Mouse (Mus musculus) limb, embryonic 14.5 days (tissue): ENCODE measurements around the gene Meioc. TPM values are rescaled to one million over a fixed set of nuclear protein-coding genes. Genes with fewer than 3 reads are reported as not detected.

ENCODE experiments used
- ATAC-seq: fragments of 200-750 bp; cut with Nextera tagmentation; 2 replicates; pipeline ENCODE4 v1.8.0; 2017; ENCODE audit warnings: low read depth, moderate number of reproducible peaks, moderate TSS enrichment; ENCODE audit not compliant: low FRiP score
- DNase-seq: peaks from one replicate; pipeline ENCODE4 v3.0.0-alpha.2; 2015; ENCODE audit warnings: low spot score
- H3K27ac ChIP-seq: fragments of 300-500 bp; sonication (generic); replicated peaks from 2 replicates; pipeline ENCODE4 v1.5.1; 2014; ENCODE audit warnings: low read depth, mild to moderate bottlenecking, low read length, moderate library complexity, mixed read lengths
- H3K27me3 ChIP-seq: fragments of 300-500 bp; sonication (generic); 2 replicates; pipeline ENCODE4 v1.6.1; 2014; ENCODE audit warnings: low read length, mixed read lengths; ENCODE audit not compliant: control insufficient read depth, insufficient read depth
- H3K36me3 ChIP-seq: fragments of 300-500 bp; sonication (generic); 2 replicates; pipeline ENCODE4 v1.6.1; 2014; ENCODE audit warnings: mild to moderate bottlenecking, low read length, moderate library complexity, mixed read lengths; ENCODE audit not compliant: control insufficient read depth, insufficient read depth
- H3K4me1 ChIP-seq: fragments of 300-500 bp; sonication (generic); 2 replicates; pipeline ENCODE4 v1.6.1; 2014; ENCODE audit warnings: antibody characterized with exemption, low read length, mixed read lengths; ENCODE audit not compliant: control insufficient read depth, insufficient read depth
- H3K4me2 ChIP-seq: fragments of 300-500 bp; sonication (generic); replicated peaks from 2 replicates; pipeline ENCODE4 v1.6.1; 2014; ENCODE audit warnings: low read depth, mild to moderate bottlenecking, low read length, moderate library complexity; ENCODE audit not compliant: severe bottlenecking
- H3K4me3 ChIP-seq: fragments of 300-500 bp; sonication (generic); replicated peaks from 2 replicates; pipeline ENCODE4 v1.5.1; 2014; ENCODE audit warnings: low read length
- H3K9ac ChIP-seq: fragments of 300-500 bp; sonication (generic); 2 replicates; pipeline ENCODE4 v1.6.1; 2014; ENCODE audit warnings: mild to moderate bottlenecking, low read depth, low read length, moderate library complexity; ENCODE audit not compliant: severe bottlenecking
- H3K9me3 ChIP-seq: fragments of 300-500 bp; sonication (generic); 2 replicates; pipeline ENCODE4 v1.6.1; 2016; ENCODE audit warnings: low read length; ENCODE audit not compliant: control insufficient read depth
- POLR2A ChIP-seq: fragments of 200-500 bp; IDR thresholded peaks from 2 replicates; pipeline ENCODE4 v1.8.0; 2012; ENCODE audit warnings: inconsistent platforms, mild to moderate bottlenecking, moderate library complexity, borderline replicate concordance; ENCODE audit not compliant: insufficient read depth, insufficient read length; ENCODE audit errors: extremely low read depth
- WGBS: fragments of 180-500 bp; shearing (Covaris S2); extraction: QIAGEN DNeasy Blood & Tissue Kit; methylation state at CpG from one replicate; pipeline ENCODE4 v1.1.7; 2014; 5-methylcytosine and 5-hydroxymethylcytosine counted together
- microRNA-seq: library from miRNA; unstranded; fragments of <30 nt; microRNA quantifications from one replicate; pipeline ENCODE4, GENCODE M21; 2016
- polyA plus RNA-seq, 2 experiments: library from polyadenylated mRNA; depleted of rRNA in 1 of 2; stranded (reverse) in 1 of 2; unstranded in 1 of 2; fragments of >200 nt; fragmentation: Nextera tagmentation in 1 of 2; extraction: Ambion mirVana in 1 of 2; gene quantifications; 2 replicates each; pipeline versions ENCODE4 v1.2.1 to v1.2.3; 2012 to 2014

Gene Meioc
- polyA plus RNA-seq, 2 experiments = 0.68 to 0.91 TPM

- no peak overlapping the region for H3K4me2 ChIP-seq
- ATAC-seq (no peak), DNase-seq (no peak)
- H3K27me3 ChIP-seq = no peaks in the 10 kb centered on the region
- 80% methylated on average over 6 of the region's 6 CpGs for WGBS
- TF ChIP-seq POLR2A = no peak
- H3K9ac ChIP-seq = no peak overlapping the region
- H3K27ac ChIP-seq = no peak overlapping the region
- H3K4me3 ChIP-seq = no peak overlapping the region
- no peaks in the 10 kb centered on the region for H3K9me3 ChIP-seq
- H3K4me1 ChIP-seq = no peaks in the 10 kb centered on the region
- no peaks in the 10 kb centered on the region for H3K36me3 ChIP-seq
These were observed 67.8 kb downstream of the Meioc start for GRCm38 (mm10) chr11:102731366-102731765.

Small RNA genes lying within 50 kb of the gene (microRNA-seq; reads per million reads assigned to microRNA genes)
- gene Gm22920 = not detected

Other genes with a start within 250 kb of the Meioc start
- gene Grn, start 233.4 kb upstream of the Meioc start, polyA plus RNA-seq (2012; rRNA removed) = 120 and 135 TPM in 2 replicates
- 118 and 133 TPM in 2 replicates for gene Grn, start 233.4 kb upstream of the Meioc start, polyA plus RNA-seq (2014; fragmentation: Nextera tagmentation; extraction: Ambion mirVana)
- gene Fam171a2, start 216.0 kb upstream of the Meioc start, polyA plus RNA-seq (2012; rRNA removed) = 56.8 and 85.1 TPM in 2 replicates
- 8.9 and 10.0 TPM in 2 replicates for gene Fam171a2, start 216.0 kb upstream of the Meioc start, polyA plus RNA-seq (2014; fragmentation: Nextera tagmentation; extraction: Ambion mirVana)
- 7.0 and 7.3 TPM in 2 replicates for gene Itga2b, start 193.6 kb upstream of the Meioc start, polyA plus RNA-seq (2012; rRNA removed)
- 3.5 and 5.0 TPM in 2 replicates for gene Itga2b, start 193.6 kb upstream of the Meioc start, polyA plus RNA-seq (2014; fragmentation: Nextera tagmentation; extraction: Ambion mirVana)
- 38.2 and 41.1 TPM in 2 replicates for gene Gpatch8, start 107.3 kb upstream of the Meioc start, polyA plus RNA-seq (2012; rRNA removed)
- gene Gpatch8, start 107.3 kb upstream of the Meioc start, polyA plus RNA-seq (2014; fragmentation: Nextera tagmentation; extraction: Ambion mirVana) = 43.0 and 54.7 TPM in 2 replicates
- gene Gm11627, start 84.3 kb upstream of the Meioc start, polyA plus RNA-seq (2012; rRNA removed) = 5.5 and 7.2 TPM in 2 replicates
- gene Gm11627, start 84.3 kb upstream of the Meioc start, polyA plus RNA-seq (2014; fragmentation: Nextera tagmentation; extraction: Ambion mirVana) = 11.4 and 13.2 TPM in 2 replicates
- 163 and 258 TPM in 2 replicates for gene Fzd2, start 59.3 kb upstream of the Meioc start, polyA plus RNA-seq (2012; rRNA removed)
- 65.5 and 70.7 TPM in 2 replicates for gene Fzd2, start 59.3 kb upstream of the Meioc start, polyA plus RNA-seq (2014; fragmentation: Nextera tagmentation; extraction: Ambion mirVana)
- gene Ccdc43, start 34.1 kb downstream of the Meioc start, polyA plus RNA-seq (2012; rRNA removed) = 18.6 and 23.6 TPM in 2 replicates
- gene Ccdc43, start 34.1 kb downstream of the Meioc start, polyA plus RNA-seq (2014; fragmentation: Nextera tagmentation; extraction: Ambion mirVana) = 36.6 and 38.1 TPM in 2 replicates
- 21.0 and 23.8 TPM in 2 replicates for gene Adam11, start 97.7 kb downstream of the Meioc start, polyA plus RNA-seq (2012; rRNA removed)
- 5.6 and 8.3 TPM in 2 replicates for gene Adam11, start 97.7 kb downstream of the Meioc start, polyA plus RNA-seq (2014; fragmentation: Nextera tagmentation; extraction: Ambion mirVana)
- gene Gjc1, start 156.0 kb downstream of the Meioc start, polyA plus RNA-seq (2012; rRNA removed) = 76.6 and 80.0 TPM in 2 replicates
- 59.6 and 67.5 TPM in 2 replicates for gene Gjc1, start 156.0 kb downstream of the Meioc start, polyA plus RNA-seq (2014; fragmentation: Nextera tagmentation; extraction: Ambion mirVana)
- not detected in 2 replicates for gene Higd1b, start 172.1 kb downstream of the Meioc start, polyA plus RNA-seq (2012; rRNA removed)
- 0.43 and 0.48 TPM in 2 replicates for gene Higd1b, start 172.1 kb downstream of the Meioc start, polyA plus RNA-seq (2014; fragmentation: Nextera tagmentation; extraction: Ambion mirVana)
- gene Eftud2, start 217.3 kb downstream of the Meioc start, polyA plus RNA-seq (2012; rRNA removed) = 95.0 and 113 TPM in 2 replicates
- 137 and 149 TPM in 2 replicates for gene Eftud2, start 217.3 kb downstream of the Meioc start, polyA plus RNA-seq (2014; fragmentation: Nextera tagmentation; extraction: Ambion mirVana)
- 0.34 and 0.41 TPM in 2 replicates for gene Ccdc103, start 217.5 kb downstream of the Meioc start, polyA plus RNA-seq (2012; rRNA removed)
- 0.50 and 1.0 TPM in 2 replicates for gene Ccdc103, start 217.5 kb downstream of the Meioc start, polyA plus RNA-seq (2014; fragmentation: Nextera tagmentation; extraction: Ambion mirVana)
- gene Fam187a, start 221.5 kb downstream of the Meioc start, polyA plus RNA-seq (2012; rRNA removed) = 0.04 TPM in 1 of 2 replicates, not detected in the other
- gene Fam187a, start 221.5 kb downstream of the Meioc start, polyA plus RNA-seq (2014; fragmentation: Nextera tagmentation; extraction: Ambion mirVana) = not detected in 2 replicates
- gene Gfap, start 237.2 kb downstream of the Meioc start, polyA plus RNA-seq (2012; rRNA removed) = 0.48 and 0.65 TPM in 2 replicates
- gene Gfap, start 237.2 kb downstream of the Meioc start, polyA plus RNA-seq (2014; fragmentation: Nextera tagmentation; extraction: Ambion mirVana) = 0.48 and 0.50 TPM in 2 replicates